Mouse (Mus musculus) G1E (cell line): ENCODE data around the gene Zbtb44. TPM values are rescaled to one million over a fixed set of nuclear protein-coding genes. Genes with fewer than 3 reads are reported as not detected.
"Not testable (repeated sequence)": the region's sequence is repeated elsewhere in the genome, so short reads cannot be mapped to it uniquely, and the experiment has no call there.

ENCODE experiments used
- ATAC-seq: 2 replicates; pipeline ENCODE4 v1.8.0; 2016; ENCODE audit warnings: mild to moderate bottlenecking; ENCODE audit not compliant: insufficient number of reproducible peaks, poor library complexity, low FRiP score, severe bottlenecking; ENCODE audit errors: extremely low read depth
- DNase-seq: peaks from one replicate; pipeline ENCODE4 v3.0.0; 2012; ENCODE audit warnings: low spot score
- H3K27me3 ChIP-seq: 2 replicates; pipeline ENCODE4 v1.6.1; 2012; ENCODE audit warnings: mild to moderate bottlenecking, low read length, inconsistent platforms; ENCODE audit not compliant: insufficient read depth
- H3K36me3 ChIP-seq: replicated peaks from 2 replicates; pipeline ENCODE3; 2012; ENCODE audit warnings: mild to moderate bottlenecking, inconsistent platforms
- H3K4me1 ChIP-seq: 2 replicates; pipeline ENCODE4 v1.6.1; 2012; ENCODE audit warnings: low read depth, low read length, inconsistent platforms, mixed read lengths; ENCODE audit not compliant: insufficient read depth
- H3K4me3 ChIP-seq: 2 replicates; pipeline ENCODE4 v1.5.1; 2012; ENCODE audit warnings: low read depth, mild to moderate bottlenecking, inconsistent platforms, low read length, moderate library complexity, mixed read lengths
- H3K9me3 ChIP-seq: replicated peaks from 2 replicates; pipeline ENCODE4 v1.6.1; 2012; ENCODE audit warnings: inconsistent platforms
- CTCF ChIP-seq: IDR thresholded peaks from 2 replicates; pipeline ENCODE4 v1.5.1; 2012; ENCODE audit warnings: low read depth, low read length, inconsistent platforms, mixed read lengths
- GATA1 ChIP-seq: IDR thresholded peaks from 2 replicates; pipeline ENCODE4 v1.6.1; 2012; ENCODE audit warnings: borderline replicate concordance, low read length, inconsistent platforms, mixed read lengths
- GATA2 ChIP-seq: IDR thresholded peaks from 2 replicates; pipeline ENCODE4 v1.6.1; 2012; ENCODE audit warnings: low read depth, low read length, inconsistent platforms, borderline replicate concordance
- POLR2AphosphoS5 ChIP-seq: IDR thresholded peaks from 2 replicates; pipeline ENCODE4 v1.6.1; 2012; ENCODE audit warnings: low read depth, low read length, inconsistent platforms; ENCODE audit not compliant: insufficient replicate concordance
- TAL1 ChIP-seq: conservative IDR thresholded peaks from 2 replicates; pipeline ENCODE4 v1.6.1; 2012; ENCODE audit warnings: low read depth, low read length, inconsistent platforms, mixed read lengths
- polyA plus RNA-seq: library from polyadenylated mRNA; stranded (reverse); fragments of >175 nt; gene quantifications from 2 replicates; pipeline ENCODE4 v1.2.3, GENCODE M21; 2012
- total RNA-seq, 2 experiments: library from RNA; stranded (forward) in 1 of 2; stranded (reverse) in 1 of 2; fragments of 200-1000 nt in 1 of 2; fragments of >200 nt in 1 of 2; fragmentation: Nextera tagmentation in 1 of 2; gene quantifications; 2 replicates each; pipeline ENCODE4 v1.2.3; 2014 to 2017

Zbtb44 gene
- total and polyA plus RNA-seq, 3 experiments, result 7.4 to 58.2 (median 27.5) TPM

DNA sequence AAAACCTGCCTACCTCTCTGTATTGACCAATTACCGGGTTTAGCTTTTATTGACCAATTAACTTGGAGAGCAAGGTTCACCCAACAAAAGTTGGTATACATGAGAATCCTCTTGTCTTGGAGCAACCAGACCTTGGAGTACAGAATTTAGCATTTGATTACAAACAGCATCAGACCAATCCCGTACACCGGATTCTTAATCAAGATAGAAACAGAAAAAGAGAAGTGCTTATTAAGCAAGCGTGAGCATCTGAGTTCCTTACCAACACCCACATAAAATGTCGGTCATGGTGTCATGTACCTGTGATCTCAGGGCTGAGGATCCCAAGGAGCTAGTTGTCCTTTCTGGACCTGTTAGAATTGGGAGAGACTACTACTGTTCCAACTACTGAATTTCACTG lies 19.8 kb downstream of the Zbtb44 start:
- no peak for ATAC-seq

DNA sequence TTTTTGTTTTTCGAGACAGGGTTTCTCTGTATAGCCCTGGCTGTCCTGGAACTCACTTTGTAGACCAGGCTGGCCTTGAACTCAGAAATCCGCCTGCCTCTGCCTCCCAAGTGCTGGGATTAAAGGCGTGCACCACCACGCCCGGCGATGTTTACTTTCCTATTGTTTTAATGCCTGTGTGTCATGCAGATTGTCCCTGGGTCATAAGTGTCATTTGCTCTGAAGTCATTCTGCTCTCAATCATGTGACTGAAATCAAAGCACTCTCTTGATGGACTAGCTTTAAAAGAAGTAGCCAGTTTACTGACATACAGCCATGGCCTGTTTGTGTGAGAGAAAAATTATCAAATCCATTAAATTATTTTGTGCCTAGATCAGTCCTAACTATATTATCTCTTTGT lies 21.1 kb downstream of the Zbtb44 start:
- not testable (repeated sequence) for H3K9me3 ChIP-seq, ATAC-seq, H3K4me3 ChIP-seq, H3K27me3 ChIP-seq, H3K4me1 ChIP-seq, DNase-seq
- peaks cover 38% of the 10 kb centered on the region for H3K36me3 ChIP-seq

More for the DNA sequence above, 19.8 kb downstream of the Zbtb44 start:
- TF ChIP-seq GATA2 (no peak), POLR2AphosphoS5 (no peak), TAL1 (no peak), CTCF (no peak), GATA1 (no peak)
- H3K27me3 ChIP-seq, result no peaks in the 10 kb centered on the region
- peaks cover 33% of the 10 kb centered on the region for H3K36me3 ChIP-seq
- no peak overlapping the region for H3K4me3 ChIP-seq
- no peak for DNase-seq
- no peaks in the 10 kb centered on the region for H3K9me3 ChIP-seq
- H3K4me1 ChIP-seq, result 0 out of 2 replicates have a peak, but pooled peaks cover 3% of the 10 kb centered on the region

DNA sequence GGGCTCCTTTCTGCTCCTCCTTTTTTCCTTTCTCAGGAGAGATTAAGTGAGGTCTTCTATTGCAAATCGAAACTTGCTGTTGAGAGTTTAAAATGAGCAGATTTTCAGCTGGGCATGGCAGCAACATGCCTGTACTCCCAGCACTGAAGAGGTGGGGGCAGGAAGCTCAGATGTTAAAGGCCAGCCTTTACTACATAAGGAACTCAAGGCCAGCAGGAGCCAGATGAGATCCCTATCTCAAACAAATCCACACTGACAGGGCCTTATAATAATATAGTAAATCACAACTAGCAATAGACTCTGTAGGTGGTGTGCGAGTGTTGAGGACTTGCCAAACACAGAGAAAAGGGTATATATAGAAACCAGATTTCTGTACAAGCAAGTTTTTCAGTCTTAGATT lies 28.3 kb downstream of the Zbtb44 start:
- DNase-seq, result no peak
- peaks cover 70% of the 10 kb centered on the region for H3K36me3 ChIP-seq
- no peaks in the 10 kb centered on the region for H3K9me3 ChIP-seq
- TF ChIP-seq GATA2, result no peak
- TF ChIP-seq TAL1, result no peak
- TF ChIP-seq GATA1, result no peak
- TF ChIP-seq POLR2AphosphoS5, result no peak
- TF ChIP-seq CTCF, result no peak
- no peaks in the 10 kb centered on the region for H3K27me3 ChIP-seq
- ATAC-seq, result no peak
- no peak overlapping the region for H3K4me3 ChIP-seq
- no peaks in the 10 kb centered on the region for H3K4me1 ChIP-seq

DNA sequence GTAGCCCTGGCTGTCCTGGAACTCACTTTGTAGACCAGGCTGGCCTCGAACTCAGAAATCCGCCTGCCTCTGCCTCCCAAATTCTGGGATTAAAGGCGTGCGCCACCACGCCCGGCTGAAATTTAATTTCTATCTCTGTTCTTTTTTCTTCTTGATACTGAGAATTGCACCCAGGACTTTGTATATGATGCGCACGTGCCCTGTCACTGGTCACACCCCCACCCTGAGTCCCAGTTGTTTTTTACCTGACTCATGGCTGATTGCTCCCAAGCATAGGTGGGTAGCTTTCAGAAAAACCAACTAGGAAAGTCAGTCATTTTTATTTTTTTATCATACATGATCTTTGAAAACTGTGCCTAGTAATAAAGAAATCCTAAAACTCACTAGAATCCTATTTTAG lies 40.3 kb downstream of the Zbtb44 start:
- DNase-seq (no peak), ATAC-seq (no peak)
- Histone ChIP-seq H3K4me3 (no peak overlapping the region), H3K4me1 (peaks cover 11% of the 10 kb centered on the region), H3K27me3 (no peaks in the 10 kb centered on the region), H3K36me3 (peaks cover 37% of the 10 kb centered on the region), H3K9me3 (no peaks in the 10 kb centered on the region)
- TF ChIP-seq GATA2 (no peak), TAL1 (no peak), POLR2AphosphoS5 (no peak), GATA1 (no peak), CTCF (no peak)

DNA sequence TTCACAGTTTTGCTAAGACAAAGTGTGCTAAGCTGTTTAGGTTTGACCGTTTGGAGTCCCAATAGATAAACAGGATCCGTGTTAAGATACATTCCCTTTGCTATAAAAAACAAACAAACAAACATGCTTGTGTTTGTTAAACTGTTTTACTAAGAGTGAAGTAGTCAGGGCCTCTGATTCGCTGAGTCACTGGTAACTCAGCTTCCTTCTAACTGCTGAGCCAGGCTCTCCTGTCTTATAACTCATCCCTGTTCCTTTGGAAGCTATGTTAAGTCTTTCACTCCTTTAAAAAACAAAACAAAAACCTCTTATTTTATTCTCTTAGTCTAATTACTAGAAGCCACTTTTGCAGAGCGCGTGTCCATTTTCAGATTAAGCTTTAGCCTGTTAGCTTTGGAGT lies 41.8 kb downstream of the Zbtb44 start:
- Histone ChIP-seq H3K9me3 (no peaks in the 10 kb centered on the region), H3K4me3 (no peak overlapping the region), H3K4me1 (peaks cover 17% of the 10 kb centered on the region), H3K36me3 (peaks cover 24% of the 10 kb centered on the region), H3K27me3 (no peaks in the 10 kb centered on the region)
- ATAC-seq, result no peak; the same call in 1 of the 2 replicates
- DNase-seq, result no peak
- no peak for TF ChIP-seq CTCF
- TF ChIP-seq GATA1, result no peak
- TF ChIP-seq POLR2AphosphoS5, result no peak
- no peak for TF ChIP-seq GATA2
- no peak for TF ChIP-seq TAL1

DNA sequence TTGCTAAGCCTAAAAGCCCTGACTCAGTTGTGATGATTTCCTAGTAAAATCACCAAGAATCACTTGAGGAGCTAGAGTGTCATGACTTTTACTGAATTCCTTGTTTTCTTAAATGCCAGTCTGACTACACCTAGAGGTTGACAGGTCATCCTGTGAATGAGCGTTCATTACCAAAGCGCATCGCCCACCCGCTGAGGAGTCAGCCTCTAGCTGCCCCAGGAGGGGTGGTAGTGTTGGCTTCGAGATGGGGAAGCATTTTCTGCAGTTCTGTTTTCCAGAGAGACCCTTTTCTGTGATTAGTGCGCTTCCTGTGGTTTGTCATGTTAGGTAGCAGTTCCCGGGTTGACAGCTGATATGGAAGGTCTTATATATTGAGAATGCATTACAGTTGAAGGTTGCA lies 43.4 kb downstream of the Zbtb44 start:
- Histone ChIP-seq H3K4me3 (no peak overlapping the region), H3K9me3 (no peaks in the 10 kb centered on the region), H3K4me1 (peaks cover 24% of the 10 kb centered on the region), H3K27me3 (no peaks in the 10 kb centered on the region), H3K36me3 (peaks cover 14% of the 10 kb centered on the region)
- DNase-seq (no peak), ATAC-seq (no peak)
- TF ChIP-seq POLR2AphosphoS5, result no peak
- TF ChIP-seq TAL1, result no peak
- TF ChIP-seq GATA2, result no peak
- no peak for TF ChIP-seq CTCF
- TF ChIP-seq GATA1, result no peak

DNA sequence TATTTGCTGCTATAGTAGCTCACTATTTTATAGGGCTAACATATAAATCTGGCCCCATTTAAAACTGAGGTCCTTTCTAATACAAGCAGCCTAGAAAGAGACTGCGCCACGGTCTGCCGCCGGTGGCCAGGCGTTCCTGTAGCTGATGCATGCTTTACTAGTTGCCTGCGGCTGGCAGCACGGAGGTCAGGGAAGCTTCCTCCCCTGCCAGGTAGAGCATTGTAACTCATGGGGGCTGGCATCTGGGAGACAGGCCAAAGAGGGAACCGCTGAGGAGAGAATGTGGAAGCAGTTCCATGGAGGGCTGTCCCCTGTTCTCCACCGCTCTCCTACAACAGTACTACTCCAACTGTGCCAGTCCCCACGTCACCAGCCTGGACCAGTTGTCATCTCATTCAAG lies 44.4 kb downstream of the Zbtb44 start:
- Histone ChIP-seq H3K36me3 (peaks cover 7% of the 10 kb centered on the region), H3K4me1 (peaks cover 24% of the 10 kb centered on the region), H3K27me3 (no peaks in the 10 kb centered on the region), H3K9me3 (no peaks in the 10 kb centered on the region), H3K4me3 (no peak overlapping the region)
- DNase-seq (no peak), ATAC-seq (no peak)
- no peak for TF ChIP-seq TAL1
- TF ChIP-seq GATA1, result no peak
- TF ChIP-seq CTCF, result no peak
- no peak for TF ChIP-seq GATA2
- TF ChIP-seq POLR2AphosphoS5, result no peak
